In the genomic region with DNA sequence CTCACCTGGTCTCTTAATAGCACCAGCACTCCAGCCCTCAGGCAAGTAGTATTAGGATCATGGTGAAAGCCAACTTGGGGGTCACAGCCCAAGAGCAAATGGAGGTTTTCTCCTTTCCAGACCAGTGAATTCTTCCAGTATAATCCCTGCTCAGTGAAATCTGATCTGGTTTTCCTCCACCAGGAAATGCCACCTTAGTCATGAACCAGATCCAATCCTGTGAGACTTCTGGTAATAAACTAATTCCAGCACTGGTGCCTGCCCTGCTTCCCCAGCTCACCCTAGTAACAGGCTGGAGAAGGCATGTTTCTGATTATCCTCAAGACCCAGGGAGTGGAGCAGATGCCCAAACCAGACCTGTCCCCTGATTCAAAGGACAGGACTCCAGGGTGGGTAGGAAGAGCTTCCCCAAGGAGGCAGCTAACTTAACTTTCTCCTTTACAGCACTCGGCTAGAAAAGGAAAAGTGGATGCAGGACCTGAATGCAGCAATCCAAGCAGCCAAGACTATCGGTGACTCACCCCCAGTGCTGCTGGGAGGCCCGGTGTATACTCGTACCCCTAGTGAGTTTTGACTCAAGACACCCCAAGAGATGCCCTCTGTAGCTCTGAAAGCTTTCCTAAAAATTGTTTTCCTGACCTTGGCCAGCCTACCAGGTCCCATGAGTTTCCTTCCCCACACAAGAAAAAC, we compare ENCODE assay signal across 14 mouse cellular contexts. TPM values are rescaled to one million over a fixed set of nuclear protein-coding genes. Genes with fewer than 3 reads are reported as not detected.
DNase-seq lines count a peak whose midpoint lies in the region; ATAC-seq lines count a peak whose summit lies in the region.
"Had no signal": no experiment of that assay in that cellular context is flagged by ENCODE, and none has a peak within 500 bp of the region (broad histone marks: within the 10 kb centered on the region; RNA-seq: fewer than 3 reads in every experiment).

No protein-coding gene starts in this region.

- H3K9me3 ChIP-seq in embryonic facial prominence, embryonic 10.5 days = no peaks in the 10 kb centered on the region
- no peaks in the 10 kb centered on the region for H3K9me3 ChIP-seq in intestine, embryonic 16.5 days (ENCODE audit: control insufficient read depth, low read length)
- no peaks in the 10 kb centered on the region for H3K9me3 ChIP-seq in limb, embryonic 11.5 days (ENCODE audit: control insufficient read depth, low read length)
- H3K9me3 ChIP-seq: forebrain, embryonic 12.5 days; heart, embryonic 10.5 days had no signal

- H3K4me2 ChIP-seq in intestine, embryonic 16.5 days (ENCODE audit: low read depth, low read length) = no peak overlapping the region
- H3K4me2 ChIP-seq in limb, embryonic 11.5 days (ENCODE audit: low read depth, severe bottlenecking) = peak overlapping the region; percentile 3; the same call in 1 of the 2 replicates
- H3K4me2 ChIP-seq: forebrain, embryonic 12.5 days had no signal

- no peak overlapping the region for H3K4me3 ChIP-seq in embryonic facial prominence, embryonic 10.5 days
- no peak overlapping the region for H3K4me3 ChIP-seq in intestine, embryonic 16.5 days (ENCODE audit: low read length)
- no peak overlapping the region for H3K4me3 ChIP-seq in limb, embryonic 11.5 days (ENCODE audit: low read depth, low read length)
- H3K4me3 ChIP-seq: forebrain, embryonic 12.5 days; heart, embryonic 10.5 days had no signal

- 79% methylated on average over 4 of the region's 4 CpGs for WGBS in embryonic facial prominence, embryonic 10.5 days
- 80% methylated on average over 4 of the region's 4 CpGs for WGBS in intestine, embryonic 16.5 days
- 56% methylated on average over 4 of the region's 4 CpGs for WGBS in limb, embryonic 11.5 days

- DNase-seq in MN1 (ENCODE audit: low spot score) = peak; percentile 77
- DNase-seq in embryonic facial prominence, embryonic 10.5 days (ENCODE audit: low spot score) = peak; percentile 58
- DNase-seq in limb, embryonic 11.5 days (ENCODE audit: low spot score) = peak; percentile 72
- DNase-seq in spleen, adult 12 weeks (ENCODE audit: low spot score) = no peak
- no peak for DNase-seq in thymus, postnatal 10 days (ENCODE audit: low spot score in 2 of 2)
- no peak for DNase-seq in adrenal gland, adult 8-10 months
- DNase-seq: cerebellum, postnatal 14 days; right cerebral cortex, postnatal 4 days; thymus, postnatal 4 days had no signal

- peaks cover 43% of the 10 kb centered on the region for H3K36me3 ChIP-seq in embryonic facial prominence, embryonic 10.5 days (replicated peaks)
- H3K36me3 ChIP-seq in intestine, embryonic 16.5 days (ENCODE audit: control insufficient read depth, insufficient read depth, low read length) = peaks cover 15% of the 10 kb centered on the region
- H3K36me3 ChIP-seq in limb, embryonic 11.5 days (ENCODE audit: control insufficient read depth, insufficient read depth, low read length) = peaks cover 16% of the 10 kb centered on the region

- no peaks in the 10 kb centered on the region for H3K27me3 ChIP-seq in embryonic facial prominence, embryonic 10.5 days (replicated peaks; ENCODE audit: low read depth, poor library complexity, severe bottlenecking)
- H3K27me3 ChIP-seq in intestine, embryonic 16.5 days (replicated peaks; ENCODE audit: control insufficient read depth, insufficient read depth, low read length) = no peaks in the 10 kb centered on the region
- no peaks in the 10 kb centered on the region for H3K27me3 ChIP-seq in limb, embryonic 11.5 days (ENCODE audit: control insufficient read depth, insufficient read depth, low read length)
- H3K27me3 ChIP-seq: forebrain, embryonic 12.5 days had no signal

- H3K9ac ChIP-seq in intestine, embryonic 16.5 days (ENCODE audit: low read depth, low read length) = no peak overlapping the region
- no peak overlapping the region for H3K9ac ChIP-seq in limb, embryonic 11.5 days (ENCODE audit: low read length)
- H3K9ac ChIP-seq: forebrain, embryonic 12.5 days; liver, embryonic 14.5 days had no signal

- H3K27ac ChIP-seq in embryonic facial prominence, embryonic 10.5 days (replicated peaks) = peak overlapping the region; percentile 49
- H3K27ac ChIP-seq in intestine, embryonic 16.5 days (ENCODE audit: low read length) = peak overlapping the region; percentile 25; the same call in 1 of the 2 replicates
- H3K27ac ChIP-seq in limb, embryonic 11.5 days (replicated peaks; ENCODE audit: low read depth, low read length) = peak overlapping the region; percentile 83
- H3K27ac ChIP-seq: forebrain, embryonic 12.5 days; heart, embryonic 10.5 days; liver, embryonic 14.5 days had no signal

- peak; percentile 61 for ATAC-seq in intestine, embryonic 16.5 days
- ATAC-seq in limb, embryonic 11.5 days (ENCODE audit: insufficient number of reproducible peaks, low FRiP score, low TSS enrichment, low read depth) = peak; percentile 90
- ATAC-seq in inflammation-experienced regulatory T-cells, adult 6 months = no peak

- peaks cover 18% of the 10 kb centered on the region for H3K4me1 ChIP-seq in embryonic facial prominence, embryonic 10.5 days
- peaks cover 11% of the 10 kb centered on the region for H3K4me1 ChIP-seq in intestine, embryonic 16.5 days (ENCODE audit: control insufficient read depth, insufficient read depth, low read length)
- peaks cover 9% of the 10 kb centered on the region for H3K4me1 ChIP-seq in limb, embryonic 11.5 days (ENCODE audit: control insufficient read depth, insufficient read depth, low read length)
- H3K4me1 ChIP-seq: forebrain, embryonic 12.5 days had no signal

RNA-seq across cellular contexts. Expression of a gene that starts 40.3 kb away (rescaled TPM):
- 164 and 174 TPM in 2 replicates for polyA plus RNA-seq in embryonic facial prominence, embryonic 10.5 days (2016; fragmentation: Nextera tagmentation; extraction: Ambion mirVana)
- polyA plus RNA-seq in intestine, embryonic 16.5 days (2015; fragmentation: Nextera tagmentation; extraction: Ambion mirVana) = 164 and 171 TPM in 2 replicates
- 182 and 191 TPM in 2 replicates for polyA plus RNA-seq in limb, embryonic 11.5 days (2014; fragmentation: Nextera tagmentation; extraction: Ambion mirVana)
- polyA plus RNA-seq in inflammation-experienced regulatory T-cells, adult 6 months (2017; shearing (Covaris generic)) = 10 to 100 TPM; 30.5 to 33.7 (median 32.4) TPM
- total RNA-seq in adrenal gland, adult 8-10 months (2022) = 100 to 1,000 TPM; 135 to 201 (median 170) TPM

Comparison
In these comparisons a context has a peak if more than half of its experiments do, and no peak if none do; other contexts are left out.
1. DNase-seq: peak in MN1 (single experiment), embryonic facial prominence, embryonic 10.5 days (single experiment) and limb, embryonic 11.5 days (single experiment); none in spleen, adult 12 weeks (single experiment), thymus, postnatal 10 days (0 of 2) and adrenal gland, adult 8-10 months (single experiment).
2. H3K27ac ChIP-seq: peak in every context shown above with its lines; median percentile 83 in limb, embryonic 11.5 days; 49 in embryonic facial prominence, embryonic 10.5 days; 25 in intestine, embryonic 16.5 days.